Mouse (Mus musculus) stomach, embryonic 14.5 days (tissue): ENCODE data around the gene Tex28. TPM values are rescaled to one million over a fixed set of nuclear protein-coding genes. Genes with fewer than 3 reads are reported as not detected.

Experiments
- ATAC-seq: fragments of 200-750 bp; cut with Nextera tagmentation; 2 replicates; pipeline ENCODE4 v1.8.0; 2017; ENCODE audit warnings: low read depth, moderate TSS enrichment; ENCODE audit not compliant: insufficient number of reproducible peaks, insufficient read depth, low FRiP score
- H3K27ac ChIP-seq: fragments of 300-500 bp; sonication (generic); 2 replicates; pipeline ENCODE4 v1.5.1; 2014; ENCODE audit warnings: mild to moderate bottlenecking, low read length, moderate library complexity, mixed read lengths
- H3K27me3 ChIP-seq: fragments of 300-500 bp; sonication (generic); 2 replicates; pipeline ENCODE4 v1.6.1; 2014; ENCODE audit warnings: low read length, control low read depth, mixed read lengths; ENCODE audit not compliant: control insufficient read depth, insufficient read depth
- H3K36me3 ChIP-seq: fragments of 300-500 bp; sonication (generic); 2 replicates; pipeline ENCODE4 v1.6.1; 2014; ENCODE audit warnings: mild to moderate bottlenecking, control low read depth, low read length, moderate library complexity, mixed read lengths; ENCODE audit not compliant: control insufficient read depth, insufficient read depth
- H3K4me1 ChIP-seq: fragments of 300-500 bp; sonication (generic); 2 replicates; pipeline ENCODE4 v1.6.1; 2014; ENCODE audit warnings: low read length, control low read depth, mixed read lengths; ENCODE audit not compliant: control insufficient read depth, insufficient read depth
- H3K4me2 ChIP-seq: fragments of 300-500 bp; sonication (generic); replicated peaks from 2 replicates; pipeline ENCODE4 v1.6.1; 2014; ENCODE audit warnings: low read depth, low read length, control low read depth
- H3K4me3 ChIP-seq: fragments of 300-500 bp; sonication (generic); 2 replicates; pipeline ENCODE4 v1.5.1; 2014; ENCODE audit warnings: low read depth, low read length, control low read depth
- H3K9ac ChIP-seq: fragments of 300-500 bp; sonication (generic); replicated peaks from 2 replicates; pipeline ENCODE4 v1.6.1; 2014; ENCODE audit warnings: low read depth, mild to moderate bottlenecking, control low read depth, low read length, moderate library complexity, mixed read lengths
- H3K9me3 ChIP-seq: fragments of 300-500 bp; sonication (generic); 2 replicates; pipeline ENCODE4 v1.6.1; 2016; ENCODE audit warnings: low read depth, low read length, control low read depth; ENCODE audit not compliant: control insufficient read depth
- WGBS: fragments of 180-500 bp; shearing (Covaris S2); extraction: QIAGEN DNeasy Blood & Tissue Kit; methylation state at CpG from one replicate; pipeline ENCODE4 v1.1.7; 2014; 5-methylcytosine and 5-hydroxymethylcytosine counted together
- polyA plus RNA-seq: library from polyadenylated mRNA; unstranded; fragments of >200 nt; fragmentation: Nextera tagmentation; extraction: Ambion mirVana; gene quantifications from 2 replicates; pipeline ENCODE4 v1.2.1, GENCODE M21; 2014

Tex28 gene
- polyA plus RNA-seq, 1 experiment from 2014 or later: not detected

DNA sequence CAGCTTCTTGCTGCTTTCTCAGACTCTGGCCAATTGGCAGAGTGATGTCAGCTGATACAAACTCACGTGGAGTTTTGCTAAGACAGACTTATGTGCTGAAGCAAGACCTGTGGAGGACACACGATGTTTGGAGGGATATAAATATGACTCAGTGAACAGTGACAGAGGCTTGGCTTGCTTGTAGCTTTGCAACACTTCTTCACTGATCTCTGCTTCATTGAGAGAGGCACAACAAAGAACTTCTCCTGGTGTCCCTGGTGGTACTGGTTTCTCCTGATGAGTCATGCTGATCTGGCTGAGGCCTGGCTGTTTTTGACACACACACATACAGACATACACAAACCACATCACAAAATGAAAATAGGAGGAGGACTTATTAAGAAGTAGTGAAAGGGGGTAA, 61.7 kb downstream of the Tex28 start:
- Histone ChIP-seq H3K27ac (no peak overlapping the region), H3K27me3 (no peaks in the 10 kb centered on the region), H3K9me3 (no peaks in the 10 kb centered on the region), H3K4me2 (no peak overlapping the region), H3K4me3 (no peak overlapping the region), H3K36me3 (no peaks in the 10 kb centered on the region), H3K4me1 (no peaks in the 10 kb centered on the region), H3K9ac (no peak overlapping the region)
- WGBS: 50% methylated on average over 2 of the region's 2 CpGs
- ATAC-seq: no peak

DNA sequence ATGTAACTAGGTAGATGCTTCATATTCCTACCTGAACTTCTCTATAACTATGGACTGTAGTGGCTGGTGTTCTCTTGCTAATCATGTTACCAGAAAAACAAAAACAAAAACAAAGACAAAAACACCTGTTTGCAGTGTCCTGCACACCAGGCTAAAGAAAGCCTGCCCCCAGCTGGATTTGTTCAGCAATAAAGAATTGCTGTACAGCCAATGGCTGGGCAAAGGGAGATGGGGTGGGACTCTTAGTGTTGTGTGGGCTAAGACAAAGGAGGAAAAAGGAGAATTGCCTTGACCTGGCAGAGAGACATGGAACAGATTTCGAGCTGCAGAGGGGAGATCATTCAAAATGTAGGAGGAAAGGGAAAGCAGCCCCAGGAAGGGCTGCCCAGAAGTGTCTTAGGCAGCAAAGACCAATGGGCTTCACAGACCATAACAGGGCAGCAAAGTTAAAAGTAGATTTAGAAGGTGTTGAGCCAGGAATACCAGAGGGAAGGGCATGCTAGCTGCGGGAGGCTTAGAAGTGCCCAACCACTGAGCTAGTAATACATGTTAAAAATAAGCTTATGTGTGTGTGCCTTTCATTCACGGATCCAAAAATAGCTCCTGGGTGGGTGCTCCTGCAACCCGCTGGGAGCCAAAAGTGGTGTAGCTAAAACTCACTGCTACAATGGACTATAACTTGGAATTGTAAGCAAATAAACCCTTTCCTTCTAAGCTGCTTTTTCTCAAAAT, 64.0 kb downstream of the Tex28 start:
- H3K36me3 ChIP-seq: no peaks in the 10 kb centered on the region
- no peak overlapping the region for H3K9ac ChIP-seq
- H3K4me1 ChIP-seq: no peaks in the 10 kb centered on the region
- ATAC-seq: no peak
- H3K4me2 ChIP-seq: no peak overlapping the region
- H3K27me3 ChIP-seq: no peaks in the 10 kb centered on the region
- no peaks in the 10 kb centered on the region for H3K9me3 ChIP-seq
- no peak overlapping the region for H3K27ac ChIP-seq
- WGBS: 66% methylated on average over 4 of the region's 4 CpGs
- no peak overlapping the region for H3K4me3 ChIP-seq

Other genes starting within 250 kb of the Tex28 start
- 3.0 and 3.2 TPM in 2 replicates for gene Arhgap4, start 246.0 kb downstream of the Tex28 start, polyA plus RNA-seq
- 126 and 137 TPM in 2 replicates for gene Naa10, start 245.9 kb downstream of the Tex28 start, polyA plus RNA-seq
- 38.6 and 43.9 TPM in 2 replicates for gene Renbp, start 237.0 kb downstream of the Tex28 start, polyA plus RNA-seq
- gene Hcfc1, start 201.5 kb downstream of the Tex28 start, polyA plus RNA-seq: 73.9 and 80.1 TPM in 2 replicates
- gene Irak1, start 143.9 kb downstream of the Tex28 start, polyA plus RNA-seq: 52.7 and 58.5 TPM in 2 replicates
- not detected in 2 replicates for gene Opn1mw, start 40.4 kb downstream of the Tex28 start, polyA plus RNA-seq
- 12.9 and 13.4 TPM in 2 replicates for gene Mecp2, start 32.5 kb downstream of the Tex28 start, polyA plus RNA-seq
- not detected in 2 replicates for gene Tktl1, start 9.4 kb upstream of the Tex28 start, polyA plus RNA-seq
- gene Flna, start 82.0 kb upstream of the Tex28 start, polyA plus RNA-seq: 515 and 563 TPM in 2 replicates
- gene Emd, start 86.8 kb upstream of the Tex28 start, polyA plus RNA-seq: 33.3 and 37.3 TPM in 2 replicates
- gene Rpl10, start 103.0 kb upstream of the Tex28 start, polyA plus RNA-seq: 893 and 924 TPM in 2 replicates
- 64.6 and 67.5 TPM in 2 replicates for gene Taz, start 114.1 kb upstream of the Tex28 start, polyA plus RNA-seq
- 17.3 and 18.7 TPM in 2 replicates for gene Dnase1l1, start 114.5 kb upstream of the Tex28 start, polyA plus RNA-seq
- 89.7 and 111 TPM in 2 replicates for gene Atp6ap1, start 129.3 kb upstream of the Tex28 start, polyA plus RNA-seq
- 182 and 193 TPM in 2 replicates for gene Gdi1, start 137.2 kb upstream of the Tex28 start, polyA plus RNA-seq
- gene Fam50a, start 145.2 kb upstream of the Tex28 start, polyA plus RNA-seq: 54.9 and 56.6 TPM in 2 replicates
- gene Plxna3, start 161.2 kb upstream of the Tex28 start, polyA plus RNA-seq: 16.7 and 17.4 TPM in 2 replicates
- gene Lage3, start 185.8 kb upstream of the Tex28 start, polyA plus RNA-seq: 112 and 116 TPM in 2 replicates
- 73.7 and 77.5 TPM in 2 replicates for gene Ubl4a, start 205.4 kb upstream of the Tex28 start, polyA plus RNA-seq
- gene Slc10a3, start 205.5 kb upstream of the Tex28 start, polyA plus RNA-seq: 18.1 and 20.0 TPM in 2 replicates
- gene Fam3a, start 225.4 kb upstream of the Tex28 start, polyA plus RNA-seq: 40.0 and 42.0 TPM in 2 replicates
- 19.8 and 21.5 TPM in 2 replicates for gene Ikbkg, start 225.5 kb upstream of the Tex28 start, polyA plus RNA-seq